Mouse (Mus musculus): ENCODE data around the gene Jkamp. TPM values are rescaled to one million over a fixed set of nuclear protein-coding genes. Genes with fewer than 3 reads are reported as not detected.
A peak's percentile ranks its signal among the peaks of the same experiment; 100 is the strongest.
"Not testable (repeated sequence)": the region's sequence is repeated elsewhere in the genome, so short reads cannot be mapped to it uniquely, and the experiment has no call there.

The Jkamp gene
- 10 to 100 TPM; 52.4 to 55.6 TPM for total RNA-seq (2021)
- long read RNA-seq, experiment 1, transcript Jkamp-201 (7 exons, 1,292 nt) = major isoform, 39 of 72 reads
- long read RNA-seq, experiment 1, transcript Jkamp-202 (7 exons, 1,874 nt) = minor isoform, 22 of 72 reads
- long read RNA-seq, experiment 1, partial matches to known transcripts = 4 of 72 reads
- long read RNA-seq, experiment 1, other reads (novel, unspliced or antisense) = 7 of 72 reads
- long read RNA-seq, experiment 2, transcript Jkamp-201 (7 exons, 1,292 nt) = minor isoform, 16 of 52 reads
- long read RNA-seq, experiment 2, transcript Jkamp-202 (7 exons, 1,874 nt) = major isoform, 22 of 52 reads
- long read RNA-seq, experiment 2, partial matches to known transcripts = 1 of 52 reads
- long read RNA-seq, experiment 2, other reads (novel, unspliced or antisense) = 13 of 52 reads

GRCm38 (mm10) chr12:72085329-72086165 is at the start of gene Jkamp, which contains the start of gene L3hypdh:
Gene Jkamp (plus strand): TSS chr12:72085589.
Gene L3hypdh (minus strand): TSS chr12:72085439.
- TF ChIP-seq CTCF (IDR thresholded peaks at IDR 0.05) = peak; percentile 40
- intact Hi-C loops (cut with DNase I) = loop anchor here (2.0 to 10.0 kb wide), 4 partner anchors 15 to 679 kb away; partner anchors contain the start of genes Dhrs7 and Gpr135
- peak within 1 kb of the TSS; percentile 84 for H3K27ac ChIP-seq

GRCm38 (mm10) chr12:72036097-72036661 is 49.2 kb upstream of the Jkamp start:
- no peak for TF ChIP-seq CTCF (IDR thresholded peaks at IDR 0.05)
- no peak overlapping the region for H3K4me3 ChIP-seq

More at GRCm38 (mm10) chr12:72085329-72086165, at the start of gene Jkamp, which contains the start of gene L3hypdh:
- peak; percentile 96 to 98 for DNase-seq (ENCODE audit: extremely low spot score in 1 of 2, low spot score in 2 of 2)
- H3K4me3 ChIP-seq = peak within 1 kb of the TSS; percentile 67

GRCm38 (mm10) chr12:72037049-72037448 is 48.3 kb upstream of the Jkamp start:
- Histone ChIP-seq H3K27ac (no peak overlapping the region), H3K4me3 (no peak overlapping the region)
- TF ChIP-seq CTCF (IDR thresholded peaks at IDR 0.05) = no peak
- DNase-seq (ENCODE audit: extremely low spot score in 1 of 2, low spot score in 2 of 2) = no peak
- intact Hi-C loops (cut with DNase I) = no loop called here

More at GRCm38 (mm10) chr12:72036097-72036661, 49.2 kb upstream of the Jkamp start:
- no peak for DNase-seq (ENCODE audit: extremely low spot score in 1 of 2, low spot score in 2 of 2)
- H3K27ac ChIP-seq = no peak overlapping the region
- intact Hi-C loops (cut with DNase I) = no loop called here

- intact Hi-C loops (cut with DNase I) = no loop called here
- TF ChIP-seq CTCF (IDR thresholded peaks at IDR 0.05) = no peak
- no peak overlapping the region for H3K27ac ChIP-seq
These were observed 46.5 kb upstream of the Jkamp start for GRCm38 (mm10) chr12:72038866-72039265.

DNA sequence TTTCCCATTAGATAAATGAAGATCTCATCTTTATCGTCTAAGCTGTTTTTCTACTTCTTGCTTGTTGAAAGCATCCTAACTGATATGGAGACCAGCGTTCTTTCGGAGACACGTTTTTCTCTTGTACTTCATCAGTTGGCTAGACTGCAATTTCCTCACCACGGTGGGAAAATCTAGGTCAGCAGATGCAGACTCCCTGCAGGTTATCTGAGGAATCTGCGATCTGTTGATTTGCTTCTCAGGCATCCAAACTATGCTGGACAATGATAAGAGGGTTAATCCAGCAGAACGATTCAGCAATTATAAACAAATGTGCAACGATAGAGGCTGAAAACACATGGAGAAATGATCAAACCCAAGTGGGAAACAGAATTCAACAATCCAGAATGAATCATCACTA is 45.9 kb upstream of the Jkamp start:
- intact Hi-C loops (cut with DNase I) = no loop called here
- Histone ChIP-seq H3K4me3 (no peak overlapping the region), H3K27ac (no peak overlapping the region)
- TF ChIP-seq CTCF (IDR thresholded peaks at IDR 0.05) = no peak
- DNase-seq (ENCODE audit: extremely low spot score in 1 of 2, low spot score in 2 of 2) = no peak

More at GRCm38 (mm10) chr12:72038866-72039265, 46.5 kb upstream of the Jkamp start:
- no peak for DNase-seq (ENCODE audit: extremely low spot score in 1 of 2, low spot score in 2 of 2)
- H3K4me3 ChIP-seq = no peak overlapping the region

DNA sequence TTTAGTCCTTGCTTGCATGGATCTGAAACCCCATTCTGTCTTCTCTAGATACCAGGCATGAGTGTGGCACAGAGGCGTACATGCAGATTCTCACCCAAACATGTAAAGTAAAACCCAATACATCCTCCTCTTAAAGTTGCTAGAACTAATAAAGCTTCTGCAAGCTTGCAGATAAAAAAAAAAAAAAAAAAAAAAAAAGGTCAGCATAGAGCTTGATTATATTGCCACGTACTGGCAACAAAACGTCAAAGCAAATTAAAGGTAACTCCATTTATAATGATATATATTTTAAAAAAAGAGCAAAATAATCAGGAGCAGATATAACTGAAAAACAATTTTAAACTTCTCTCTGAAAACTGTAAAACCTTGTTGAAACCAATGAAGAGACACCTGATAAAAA is 44.2 kb upstream of the Jkamp start:
- DNase-seq (ENCODE audit: extremely low spot score in 1 of 2, low spot score in 2 of 2) = no peak
- intact Hi-C loops (cut with DNase I) = loop anchor here (10.0 kb wide), 1 partner anchor 736 kb away; the partner anchor contains the start of gene Dact1
- Histone ChIP-seq H3K27ac (no peak overlapping the region), H3K4me3 (no peak overlapping the region)
- no peak for TF ChIP-seq CTCF (IDR thresholded peaks at IDR 0.05)

GRCm38 (mm10) chr12:72047513-72047912 is 37.9 kb upstream of the Jkamp start:
- DNase-seq (ENCODE audit: extremely low spot score in 1 of 2, low spot score in 2 of 2) = no peak
- Histone ChIP-seq H3K4me3 (no peak overlapping the region), H3K27ac (no peak overlapping the region)
- TF ChIP-seq CTCF (IDR thresholded peaks at IDR 0.05) = peak; percentile 84
- intact Hi-C loops (cut with DNase I) = loop anchor here (1.0 to 10.0 kb wide), 4 partner anchors 225 to 850 kb away; partner anchors contain the start of gene Dact1

DNA sequence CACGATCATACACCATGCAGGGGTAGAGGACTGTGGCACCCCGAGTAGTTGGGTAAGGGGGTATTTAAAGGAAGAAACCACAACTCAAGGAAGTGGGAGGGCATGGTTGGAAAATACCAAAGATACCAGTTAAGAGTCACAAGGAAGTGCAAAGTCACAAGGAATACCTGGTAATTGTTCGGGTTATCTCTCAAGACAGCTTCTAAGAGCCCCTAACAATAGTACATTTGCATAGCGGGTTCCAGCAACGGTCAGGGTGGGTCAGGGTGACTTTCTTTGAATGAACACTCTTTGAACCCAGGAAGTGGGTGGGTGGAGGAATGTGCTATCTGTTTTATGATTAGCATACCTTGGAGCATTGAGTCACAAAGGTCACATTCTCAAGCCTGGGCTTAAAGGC is 35.2 kb upstream of the Jkamp start:
- H3K4me3 ChIP-seq; H3K27ac ChIP-seq; DNase-seq (ENCODE audit: extremely low spot score in 1 of 2, low spot score in 2 of 2); intact Hi-C loops (cut with DNase I): not testable (repeated sequence)

DNA sequence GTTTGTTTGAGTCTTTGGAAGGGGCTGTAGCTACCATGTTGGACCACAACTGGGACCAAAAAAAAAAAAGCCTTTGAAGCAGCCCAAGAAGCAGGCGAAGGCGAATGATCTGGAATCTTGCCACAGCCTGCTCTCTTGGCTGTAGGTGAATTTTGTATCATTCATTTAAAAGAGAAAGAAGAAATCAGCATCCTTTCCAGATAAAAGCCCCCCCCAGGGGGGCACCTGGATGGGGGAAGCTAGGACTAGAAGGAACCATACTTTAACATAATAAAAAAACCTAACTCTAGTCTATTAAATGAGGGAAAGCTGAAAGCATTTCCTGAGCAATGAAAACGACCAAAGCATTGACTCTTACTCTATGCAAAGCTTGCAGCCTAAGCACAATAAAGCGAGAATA is 34.6 kb upstream of the Jkamp start:
- intact Hi-C loops (cut with DNase I) = no loop called here
- H3K4me3 ChIP-seq = no peak overlapping the region
- no peak for TF ChIP-seq CTCF (IDR thresholded peaks at IDR 0.05)
- no peak for DNase-seq (ENCODE audit: extremely low spot score in 1 of 2, low spot score in 2 of 2)
- H3K27ac ChIP-seq = no peak overlapping the region

- Histone ChIP-seq H3K27ac (no peak overlapping the region), H3K4me3 (no peak overlapping the region)
- intact Hi-C loops (cut with DNase I) = no loop called here
- no peak for DNase-seq (ENCODE audit: extremely low spot score in 1 of 2, low spot score in 2 of 2)
- TF ChIP-seq CTCF (IDR thresholded peaks at IDR 0.05) = no peak
These were observed 32.8 kb upstream of the Jkamp start for GRCm38 (mm10) chr12:72052571-72052970.

DNA sequence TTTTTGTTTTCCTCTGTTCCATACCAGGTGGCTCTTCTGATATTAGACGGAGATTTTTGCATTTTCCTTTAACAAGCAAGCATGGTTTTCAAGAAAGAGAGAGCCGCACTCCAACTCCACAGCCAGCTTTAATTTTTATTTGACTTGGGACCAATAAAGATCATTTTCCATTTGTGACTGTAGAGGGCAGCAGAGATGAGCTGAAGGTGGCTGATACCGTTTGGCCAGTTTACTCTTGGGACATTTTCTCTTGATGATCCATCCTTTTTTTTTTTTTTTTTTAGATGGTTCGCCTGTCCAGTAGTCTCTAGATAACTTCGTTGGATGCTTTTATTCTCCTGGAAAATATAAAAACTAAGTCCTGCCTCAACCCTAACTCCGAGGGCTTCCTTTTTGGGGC is 32.1 kb upstream of the Jkamp start:
- H3K4me3 ChIP-seq = no peak overlapping the region
- no peak for DNase-seq (ENCODE audit: extremely low spot score in 1 of 2, low spot score in 2 of 2)
- TF ChIP-seq CTCF (IDR thresholded peaks at IDR 0.05) = peak; percentile 69
- intact Hi-C loops (cut with DNase I) = no loop called here
- H3K27ac ChIP-seq = no peak overlapping the region

Data from left cerebral cortex, adult 2 months (tissue).